Mouse (Mus musculus) left cerebral cortex, adult 2 months (tissue): Measurements from ENCODE around the gene Madcam1. TPM values are rescaled to one million over a fixed set of nuclear protein-coding genes. Genes with fewer than 3 reads are reported as not detected.
"Not testable (repeated sequence)": the region's sequence is repeated elsewhere in the genome, so short reads cannot be mapped to it uniquely, and the experiment has no call there.

ENCODE experiments used
- DNase-seq, 2 experiments: peaks; one replicate each; pipeline ENCODE4 v3.0.0; 2021 to 2022; ENCODE audit warnings: low spot score in 2 of 2, mixed read lengths in 1 of 2; ENCODE audit errors: extremely low spot score in 1 of 2
- H3K27ac ChIP-seq: fragments of 200-600 bp; 2 replicates; pipeline ENCODE4 v1.8.1; 2022
- H3K4me3 ChIP-seq: fragments of 200-600 bp; 2 replicates; pipeline ENCODE4 v1.8.1; 2022
- CTCF ChIP-seq: fragments of 200-600 bp; IDR thresholded peaks from 2 replicates; pipeline ENCODE4 v1.8.1; 2022; ENCODE audit warnings: antibody characterized with exemption, mild to moderate bottlenecking, moderate library complexity
- intact Hi-C: fragments of 180-260 bp; cut with DNase I; formaldehyde crosslinking; loops from one replicate; pipeline ENCODE4 v1.15.1; 2025
- total RNA-seq, 2 experiments: library from RNA; stranded (reverse); gene quantifications; 2 replicates each; pipeline ENCODE4 v1.2.3; 2021

Gene Madcam1
- total RNA-seq, 2 experiments from 2014 or later, result not detected

DNA sequence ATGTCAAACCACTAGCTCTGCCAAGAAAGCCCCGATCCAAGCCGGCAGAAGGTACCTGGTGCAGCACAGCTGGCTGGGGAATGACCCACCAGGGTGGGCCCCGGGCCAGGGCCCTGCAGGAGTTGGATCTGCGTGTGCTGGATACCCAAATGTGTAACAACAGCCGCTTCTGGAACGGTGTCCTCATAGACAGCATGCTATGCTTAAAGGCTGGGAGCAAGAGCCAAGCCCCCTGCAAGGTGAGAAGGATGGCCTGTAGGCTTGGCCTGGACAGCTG is 30.0 kb downstream of the Madcam1 start:
- no peak for TF ChIP-seq CTCF
- no peak overlapping the region for H3K27ac ChIP-seq
- intact Hi-C loops, result no loop called here
- DNase-seq, result no peak
- H3K4me3 ChIP-seq, result no peak overlapping the region

- peak overlapping the region; percentile 60 for H3K27ac ChIP-seq
- TF ChIP-seq CTCF, result peak; percentile 86
- intact Hi-C loops, result no loop called here
- no peak overlapping the region for H3K4me3 ChIP-seq
- DNase-seq, result peak in 1 of 2 experiments; percentile 68
Measured at GRCm38 (mm10) chr10:79695231-79696128, 31.1 kb downstream of the Madcam1 start.

DNA sequence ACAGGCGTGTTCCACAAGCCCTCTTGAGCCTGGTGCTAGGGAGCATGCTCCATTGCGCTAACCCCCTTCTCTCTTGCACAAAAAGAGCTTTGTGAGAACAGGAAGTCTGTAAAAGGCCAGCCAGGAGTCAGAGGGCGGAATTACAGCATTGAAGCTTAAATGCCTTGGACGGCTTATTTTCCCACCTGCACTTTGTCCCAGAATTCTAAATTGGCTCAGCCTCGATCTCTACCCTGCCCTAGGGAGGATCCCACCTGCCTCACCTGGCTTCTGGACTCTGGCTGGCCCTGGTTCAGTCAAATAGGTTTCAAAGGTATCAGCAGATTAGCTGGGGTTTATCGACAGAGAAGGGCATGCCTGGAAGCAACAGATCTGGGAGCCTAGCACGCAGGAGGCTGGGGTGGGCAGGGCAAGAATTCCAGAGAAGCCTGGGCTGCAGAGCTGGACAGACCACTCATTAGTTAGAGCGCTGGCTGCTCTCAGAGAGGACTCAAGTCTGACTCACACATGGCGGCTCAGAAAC is 31.8 kb downstream of the Madcam1 start:
- Histone ChIP-seq H3K4me3 (no peak overlapping the region), H3K27ac (peak overlapping the region; percentile 60)
- intact Hi-C loops, result no loop called here
- DNase-seq, result no peak
- TF ChIP-seq CTCF, result no peak

DNA sequence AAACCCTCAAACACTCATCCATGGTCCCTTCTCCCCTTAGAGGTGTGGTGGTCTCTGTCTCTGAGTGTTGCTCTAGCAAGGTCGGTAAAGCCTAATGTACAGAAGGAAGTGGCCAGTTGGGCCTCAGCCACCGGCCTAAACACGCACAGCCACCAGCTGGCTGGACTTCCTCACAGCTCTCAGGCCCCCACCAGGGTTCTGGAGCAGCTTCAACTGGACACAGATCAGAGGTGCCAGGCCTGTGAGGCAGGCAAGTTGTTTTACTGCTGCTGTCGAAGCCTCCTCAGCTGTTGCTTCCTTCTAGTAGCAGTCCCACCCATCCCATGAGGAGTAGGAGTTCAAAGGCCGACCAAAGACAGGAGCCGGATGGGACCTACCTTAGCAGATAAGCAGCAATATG is 33.6 kb downstream of the Madcam1 start:
- no peak for TF ChIP-seq CTCF
- Histone ChIP-seq H3K27ac (peak overlapping the region; percentile 69), H3K4me3 (no peak overlapping the region)
- intact Hi-C loops, result no loop called here
- DNase-seq, result no peak

DNA sequence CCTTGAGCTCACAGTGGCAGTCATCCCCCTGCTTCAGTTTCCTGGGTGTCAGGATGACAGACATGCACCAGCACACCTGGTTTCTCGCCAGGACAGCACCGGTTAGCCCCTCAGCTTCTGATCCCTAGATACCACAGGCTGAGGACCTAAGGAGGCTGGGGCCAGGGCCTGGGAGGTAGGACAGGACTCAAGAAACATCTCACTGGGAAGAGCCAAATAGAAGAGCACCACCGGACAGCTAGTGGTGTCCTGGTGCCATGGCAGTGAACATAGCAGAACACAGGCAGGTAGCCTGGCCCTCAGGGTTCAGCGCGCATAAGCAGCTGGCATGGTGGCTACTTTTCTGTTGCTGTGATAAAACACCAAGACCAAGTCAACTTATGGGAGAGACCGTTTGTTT is 34.1 kb downstream of the Madcam1 start:
- no peak overlapping the region for H3K4me3 ChIP-seq
- peak overlapping the region; percentile 80 for H3K27ac ChIP-seq
- DNase-seq, result no peak
- intact Hi-C loops, result no loop called here
- no peak for TF ChIP-seq CTCF

DNA sequence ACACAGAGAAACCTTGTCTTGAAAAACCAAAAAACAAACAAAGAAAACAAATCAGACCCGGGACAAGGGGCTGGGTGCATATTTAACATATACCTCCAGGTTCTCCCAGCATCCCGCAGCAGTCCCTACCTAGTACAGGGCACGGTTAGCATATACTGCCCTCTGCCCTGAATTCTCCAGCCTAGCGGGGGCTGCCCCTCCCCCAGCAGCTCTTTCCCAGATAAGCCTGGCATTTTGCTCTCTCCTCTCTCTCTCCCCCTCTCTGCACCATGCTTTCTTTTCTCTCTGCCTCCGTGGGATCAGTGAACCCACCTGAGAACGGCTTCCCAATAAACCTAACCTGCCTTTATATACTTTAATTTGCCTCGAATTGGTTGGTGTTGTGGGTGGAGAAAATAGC is 36.3 kb downstream of the Madcam1 start:
- intact Hi-C loops, result no loop called here
- no peak for TF ChIP-seq CTCF
- no peak for DNase-seq
- H3K4me3 ChIP-seq, result no peak overlapping the region
- peak overlapping the region; percentile 78 for H3K27ac ChIP-seq

DNA sequence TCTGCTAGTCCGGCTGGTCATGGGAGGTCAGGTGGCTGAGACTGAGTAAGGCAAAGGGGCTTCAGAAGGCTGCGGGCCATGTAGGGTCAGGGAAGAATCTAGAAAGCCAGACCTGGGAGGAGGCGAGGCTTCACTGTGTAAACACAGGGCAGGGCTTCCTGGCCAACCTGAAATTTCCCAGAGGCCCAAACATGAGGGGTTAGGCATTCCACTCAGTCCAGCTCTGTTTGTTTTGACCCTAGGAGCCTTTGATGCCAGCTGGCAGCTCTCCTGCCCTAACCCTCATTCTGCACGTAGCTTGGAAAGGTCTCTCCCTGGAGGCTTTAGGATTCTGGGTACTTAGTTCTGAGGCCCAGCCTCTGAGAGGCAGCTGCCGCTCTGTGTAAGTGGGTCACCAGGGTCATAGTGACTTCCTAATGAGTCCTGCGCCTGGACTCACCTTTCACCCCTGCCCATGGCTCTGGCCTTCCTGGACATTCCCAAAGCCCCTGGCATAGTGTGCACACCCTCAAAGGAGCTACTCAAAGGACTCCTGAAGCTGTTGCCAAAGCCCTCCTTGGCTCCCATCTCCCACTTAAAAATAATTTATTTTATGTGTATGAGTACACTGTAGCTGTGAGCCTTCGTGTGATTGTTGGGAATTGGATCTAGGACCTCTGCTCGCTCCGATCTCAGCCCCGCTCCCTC is 37.2 kb downstream of the Madcam1 start:
- intact Hi-C loops, result no loop called here
- no peak overlapping the region for H3K4me3 ChIP-seq
- peak overlapping the region; percentile 78 for H3K27ac ChIP-seq
- no peak for DNase-seq
- TF ChIP-seq CTCF, result no peak

DNA sequence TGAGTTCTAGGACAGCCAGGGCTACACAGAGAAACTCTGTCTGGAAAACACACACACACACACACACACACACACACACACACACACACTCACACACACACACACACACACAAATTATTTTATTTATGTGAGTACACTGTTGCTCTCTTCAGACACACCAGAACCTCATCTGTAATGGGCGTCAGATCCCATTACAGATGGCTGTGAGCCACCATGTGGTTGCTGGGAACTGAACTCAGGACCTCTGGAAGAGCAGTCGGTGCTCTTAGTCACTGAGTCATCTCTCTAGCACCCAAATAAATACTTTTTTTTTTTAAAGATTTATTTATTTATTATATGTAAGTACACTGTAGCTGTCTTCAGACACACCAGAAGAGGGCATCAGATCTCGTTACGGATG is 38.6 kb downstream of the Madcam1 start:
- H3K4me3 ChIP-seq, H3K27ac ChIP-seq, DNase-seq, intact Hi-C loops: not testable (repeated sequence)

DNA sequence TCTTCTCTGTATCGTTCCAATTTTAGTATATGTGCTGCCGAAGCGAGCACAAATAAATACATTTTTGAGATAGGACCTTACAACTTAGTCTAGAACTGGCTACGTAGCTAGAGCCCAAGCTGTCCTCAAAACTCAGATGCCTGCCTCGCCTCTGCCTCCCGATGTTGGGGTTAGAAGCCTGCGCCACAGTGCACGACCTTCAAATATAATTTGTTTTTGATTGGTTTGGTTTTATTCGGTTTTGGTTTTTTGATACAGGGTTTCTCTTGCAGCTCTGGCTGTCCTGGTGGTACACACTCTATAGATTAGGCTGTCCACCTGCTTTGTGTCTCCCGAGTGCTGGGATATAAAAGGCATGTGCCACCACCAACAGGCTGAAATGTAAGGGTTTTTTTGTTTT is 39.2 kb downstream of the Madcam1 start:
- Histone ChIP-seq H3K4me3 (peak overlapping the region; percentile 97), H3K27ac (peak overlapping the region; percentile 80)
- intact Hi-C loops, result no loop called here
- no peak for DNase-seq
- no peak for TF ChIP-seq CTCF

- peak within 1 kb of the TSS; percentile 97 for H3K4me3 ChIP-seq
- intact Hi-C loops, result loop anchor here (2.0 kb wide), 1 partner anchor 62 kb away; the partner anchor contains the start of gene Rnf126
- DNase-seq, result peak; percentile 99
- H3K27ac ChIP-seq, result peak within 1 kb of the TSS; percentile 94
- TF ChIP-seq CTCF, result peak; percentile 52
Measured at GRCm38 (mm10) chr10:79704065-79704969, 40.0 kb downstream of the Madcam1 start, which contains the start of gene Bsg. TSS of gene Bsg (plus strand) at chr10:79704491.

DNA sequence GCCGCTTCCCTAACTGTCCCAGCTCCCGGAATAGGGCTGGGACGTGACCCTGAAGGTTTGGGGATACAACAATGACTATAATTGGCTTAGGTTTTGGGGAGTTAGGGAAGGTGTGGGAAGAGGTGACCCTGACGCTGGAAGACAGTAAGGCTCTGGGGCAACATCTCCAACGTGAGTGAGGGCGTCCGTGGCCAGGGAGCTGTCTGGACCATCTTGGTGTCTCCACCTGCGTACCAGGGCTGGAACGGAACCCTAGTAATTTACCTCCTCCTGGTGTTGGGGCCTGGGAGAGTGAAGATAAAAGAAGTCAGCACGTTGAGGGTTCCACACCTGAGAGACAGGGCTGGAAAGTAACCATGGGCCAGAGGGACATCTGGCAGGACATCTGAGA is 40.6 kb downstream of the Madcam1 start:
- intact Hi-C loops, result loop anchor here (2.0 kb wide), 1 partner anchor 62 kb away; the partner anchor contains the start of gene Rnf126
- TF ChIP-seq CTCF, result no peak
- DNase-seq, result no peak
- H3K27ac ChIP-seq, result peak overlapping the region; percentile 94
- peak overlapping the region; percentile 97 for H3K4me3 ChIP-seq
